Mouse (Mus musculus): ENCODE measurements around the gene Tmprss9. TPM values are rescaled to one million over a fixed set of nuclear protein-coding genes. Genes with fewer than 3 reads are reported as not detected.

Tmprss9 gene
- polyA plus RNA-seq, 1 experiment from 2014 or later = 0.04 TPM

GRCm38 (mm10) chr10:80932206-80932605 is 60.6 kb downstream of the Tmprss9 start:
- peaks cover 47% of the 10 kb centered on the region for H3K4me1 ChIP-seq (replicated peaks; ENCODE audit: insufficient read depth, low read length)
- peak overlapping the region; percentile 94 for H3K4me2 ChIP-seq (ENCODE audit: low read length)
- no peaks in the 10 kb centered on the region for H3K36me3 ChIP-seq (ENCODE audit: insufficient read depth, low read length)
- DNase-seq (ENCODE audit: low spot score) (no peak), ATAC-seq (replicated peaks; ENCODE audit: low FRiP score, low read depth) (no peak)
- WGBS = 3% methylated on average over 20 of the region's 20 CpGs
- peak overlapping the region; percentile 24 for H3K4me3 ChIP-seq (replicated peaks; ENCODE audit: low read depth, low read length)
- TF ChIP-seq CTCF (IDR thresholded peaks at IDR 0.05; ENCODE audit: low read depth) = no peak
- H3K9ac ChIP-seq (ENCODE audit: low read depth, low read length) = peak overlapping the region; percentile 41; the same call in 1 of the 2 replicates
- H3K27me3 ChIP-seq (ENCODE audit: insufficient read depth, low read length) = peaks cover 12% of the 10 kb centered on the region
- H3K9me3 ChIP-seq (replicated peaks; ENCODE audit: low read length) = no peaks in the 10 kb centered on the region
- H3K27ac ChIP-seq = no peak overlapping the region

GRCm38 (mm10) chr10:80932700-80933420 is 61.2 kb downstream of the Tmprss9 start:
- peak overlapping the region; percentile 41; the same call in 1 of the 2 replicates for H3K9ac ChIP-seq (ENCODE audit: low read depth, low read length)

GRCm38 (mm10) chr10:80933421-80933979 is 61.9 kb downstream of the Tmprss9 start:
- H3K4me2 ChIP-seq (ENCODE audit: low read length) = peak overlapping the region; percentile 94
- 3% methylated on average over 21 of the region's 21 CpGs for WGBS
- no peaks in the 10 kb centered on the region for H3K36me3 ChIP-seq (ENCODE audit: insufficient read depth, low read length)
- peaks cover 12% of the 10 kb centered on the region for H3K27me3 ChIP-seq (ENCODE audit: insufficient read depth, low read length)
- H3K9ac ChIP-seq (ENCODE audit: low read depth, low read length) = no peak overlapping the region
- no peaks in the 10 kb centered on the region for H3K9me3 ChIP-seq (replicated peaks; ENCODE audit: low read length)
- peak overlapping the region; percentile 10; the same call in 1 of the 2 replicates for H3K4me3 ChIP-seq (replicated peaks; ENCODE audit: low read depth, low read length)
- DNase-seq (ENCODE audit: low spot score) (no peak), ATAC-seq (replicated peaks; ENCODE audit: low FRiP score, low read depth) (no peak)
- TF ChIP-seq CTCF (IDR thresholded peaks at IDR 0.05; ENCODE audit: low read depth) = no peak
- no peak overlapping the region for H3K27ac ChIP-seq
- peaks cover 58% of the 10 kb centered on the region for H3K4me1 ChIP-seq (replicated peaks; ENCODE audit: insufficient read depth, low read length)

More at GRCm38 (mm10) chr10:80932700-80933420, 61.2 kb downstream of the Tmprss9 start:
- Histone ChIP-seq H3K4me3 (replicated peaks; ENCODE audit: low read depth, low read length) (peak overlapping the region; percentile 24), H3K4me2 (ENCODE audit: low read length) (peak overlapping the region; percentile 94), H3K4me1 (replicated peaks; ENCODE audit: insufficient read depth, low read length) (peaks cover 54% of the 10 kb centered on the region), H3K9me3 (replicated peaks; ENCODE audit: low read length) (no peaks in the 10 kb centered on the region), H3K27me3 (ENCODE audit: insufficient read depth, low read length) (peaks cover 12% of the 10 kb centered on the region), H3K36me3 (ENCODE audit: insufficient read depth, low read length) (no peaks in the 10 kb centered on the region), H3K27ac (no peak overlapping the region)
- WGBS = 5% methylated on average over 17 of the region's 17 CpGs
- DNase-seq (ENCODE audit: low spot score) (no peak), ATAC-seq (replicated peaks; ENCODE audit: low FRiP score, low read depth) (no peak)
- TF ChIP-seq CTCF (IDR thresholded peaks at IDR 0.05; ENCODE audit: low read depth) = no peak

- peaks cover 12% of the 10 kb centered on the region for H3K27me3 ChIP-seq (ENCODE audit: insufficient read depth, low read length)
- H3K36me3 ChIP-seq (ENCODE audit: insufficient read depth, low read length) = no peaks in the 10 kb centered on the region
- peaks cover 67% of the 10 kb centered on the region for H3K4me1 ChIP-seq (replicated peaks; ENCODE audit: insufficient read depth, low read length)
- no peak for TF ChIP-seq CTCF (IDR thresholded peaks at IDR 0.05; ENCODE audit: low read depth)
- no peaks in the 10 kb centered on the region for H3K9me3 ChIP-seq (replicated peaks; ENCODE audit: low read length)
- no peak overlapping the region for H3K4me3 ChIP-seq (replicated peaks; ENCODE audit: low read depth, low read length)
- DNase-seq (ENCODE audit: low spot score) = no peak
- no peak overlapping the region for H3K4me2 ChIP-seq (ENCODE audit: low read length)
- whole genome bisulfite sequencing = 50% methylated on average over 14 of the region's 14 CpGs
- no peak overlapping the region for H3K9ac ChIP-seq (ENCODE audit: low read depth, low read length)
- H3K27ac ChIP-seq = no peak overlapping the region
- ATAC-seq (replicated peaks; ENCODE audit: low FRiP score, low read depth) = no peak
Measured at GRCm38 (mm10) chr10:80934136-80934985, 62.7 kb downstream of the Tmprss9 start.

GRCm38 (mm10) chr10:80935241-80935640 is 63.6 kb downstream of the Tmprss9 start:
- ATAC-seq (replicated peaks; ENCODE audit: low FRiP score, low read depth) (no peak), DNase-seq (ENCODE audit: low spot score) (no peak)
- TF ChIP-seq CTCF (IDR thresholded peaks at IDR 0.05; ENCODE audit: low read depth) = no peak
- no peaks in the 10 kb centered on the region for H3K36me3 ChIP-seq (ENCODE audit: insufficient read depth, low read length)
- H3K4me1 ChIP-seq (replicated peaks; ENCODE audit: insufficient read depth, low read length) = peaks cover 70% of the 10 kb centered on the region
- H3K27me3 ChIP-seq (ENCODE audit: insufficient read depth, low read length) = peaks cover 12% of the 10 kb centered on the region
- no peak overlapping the region for H3K4me3 ChIP-seq (replicated peaks; ENCODE audit: low read depth, low read length)
- H3K9ac ChIP-seq (ENCODE audit: low read depth, low read length) = no peak overlapping the region
- H3K9me3 ChIP-seq (replicated peaks; ENCODE audit: low read length) = no peaks in the 10 kb centered on the region
- H3K27ac ChIP-seq = no peak overlapping the region
- 23% methylated on average over 3 of the region's 3 CpGs for WGBS
- H3K4me2 ChIP-seq (ENCODE audit: low read length) = no peak overlapping the region

GRCm38 (mm10) chr10:80935698-80936097 is 64.0 kb downstream of the Tmprss9 start:
- Histone ChIP-seq H3K4me2 (ENCODE audit: low read length) (peak overlapping the region; percentile 61), H3K27ac (no peak overlapping the region), H3K36me3 (ENCODE audit: insufficient read depth, low read length) (no peaks in the 10 kb centered on the region), H3K27me3 (ENCODE audit: insufficient read depth, low read length) (peaks cover 12% of the 10 kb centered on the region), H3K9ac (ENCODE audit: low read depth, low read length) (0 out of 2 replicates have a peak overlapping the region, but pooled peaks have one; percentile 3), H3K4me3 (replicated peaks; ENCODE audit: low read depth, low read length) (no peak overlapping the region), H3K4me1 (replicated peaks; ENCODE audit: insufficient read depth, low read length) (peaks cover 71% of the 10 kb centered on the region), H3K9me3 (replicated peaks; ENCODE audit: low read length) (no peaks in the 10 kb centered on the region)
- TF ChIP-seq CTCF (IDR thresholded peaks at IDR 0.05; ENCODE audit: low read depth) = no peak
- no peak for DNase-seq (ENCODE audit: low spot score)
- WGBS = 4% methylated on average over 17 of the region's 17 CpGs
- no peak for ATAC-seq (replicated peaks; ENCODE audit: low FRiP score, low read depth)

Data from kidney, postnatal 0 days (tissue).